Mouse (Mus musculus) cortical plate, adult 2 months (tissue): ENCODE results near the gene Itpr1.

Experiments used
- CTCF ChIP-seq: fragments of 200-500 bp; IDR thresholded peaks from 2 replicates; pipeline ENCODE4 v1.5.1; 2011; ENCODE audit warnings: mild to moderate bottlenecking, control low read depth, low read length; ENCODE audit not compliant: insufficient read depth; ENCODE audit errors: extremely low read depth
- POLR2A ChIP-seq: fragments of 200-500 bp; IDR thresholded peaks from 2 replicates; pipeline ENCODE4 v1.6.1; 2011; ENCODE audit warnings: mild to moderate bottlenecking, low read length, control low read depth; ENCODE audit not compliant: insufficient read depth; ENCODE audit errors: extremely low read depth

GRCm38 (mm10) chr6:108517241-108517981, 304.5 kb downstream of the Itpr1 start:
- no peak for TF ChIP-seq POLR2A
- no peak for TF ChIP-seq CTCF
